Mouse (Mus musculus) spleen, adult 2 months (tissue): ENCODE results near the gene Cenpl. TPM values are rescaled to one million over a fixed set of nuclear protein-coding genes. Genes with fewer than 3 reads are reported as not detected.

ENCODE experiments used
- DNase-seq, 2 experiments: peaks; one replicate each; pipeline versions ENCODE4 v3.0.0 to v3.0.0-alpha.2; 2012 to 2021; ENCODE audit warnings: low spot score in 2 of 2, low read depth in 1 of 2
- H3K27ac ChIP-seq: fragments of 200-500 bp; 2 replicates; pipeline ENCODE4 v1.5.1; 2012; ENCODE audit warnings: low read length, inconsistent platforms; ENCODE audit not compliant: insufficient read depth
- H3K27me3 ChIP-seq: fragments of 200-500 bp; 2 replicates; pipeline ENCODE4 v1.6.1; 2012; ENCODE audit warnings: mild to moderate bottlenecking, moderate library complexity, low read length, inconsistent platforms; ENCODE audit not compliant: control insufficient read depth, insufficient read depth
- H3K36me3 ChIP-seq: fragments of 200-500 bp; 2 replicates; pipeline ENCODE4 v1.6.1; 2012; ENCODE audit warnings: mild to moderate bottlenecking, low read length, inconsistent platforms; ENCODE audit not compliant: control insufficient read depth, insufficient read depth
- H3K4me1 ChIP-seq: fragments of 200-500 bp; 2 replicates; pipeline ENCODE4 v1.6.1; 2011; ENCODE audit warnings: inconsistent platforms; ENCODE audit not compliant: control insufficient read depth, insufficient read depth, insufficient read length
- H3K4me3 ChIP-seq: fragments of 200-500 bp; 2 replicates; pipeline ENCODE4 v1.5.1; 2011; ENCODE audit warnings: mild to moderate bottlenecking, inconsistent platforms; ENCODE audit not compliant: insufficient read depth, insufficient read length; ENCODE audit errors: extremely low read depth
- CTCF ChIP-seq: fragments of 200-500 bp; IDR thresholded peaks from 2 replicates; pipeline ENCODE4 v1.5.1; 2011; ENCODE audit warnings: mild to moderate bottlenecking, inconsistent platforms; ENCODE audit not compliant: insufficient read depth, insufficient read length, insufficient replicate concordance; ENCODE audit errors: extremely low read depth
- POLR2A ChIP-seq: fragments of 200-500 bp; IDR thresholded peaks from 2 replicates; pipeline ENCODE4 v1.6.1; 2011; ENCODE audit warnings: low read depth, low read length, inconsistent platforms
- WGBS: fragments of 180-500 bp; shearing (Covaris S2); methylation state at CpG from one replicate; pipeline ENCODE4 v1.1.7; 2018; 5-methylcytosine and 5-hydroxymethylcytosine counted together
- polyA plus RNA-seq: library from polyadenylated mRNA; depleted of rRNA; stranded (reverse); fragments of >200 nt; gene quantifications from 2 replicates; pipeline ENCODE4 v1.2.3, GENCODE M21; 2012

Cenpl gene
- polyA plus RNA-seq, 1 experiment, result 1.2 TPM

DNA sequence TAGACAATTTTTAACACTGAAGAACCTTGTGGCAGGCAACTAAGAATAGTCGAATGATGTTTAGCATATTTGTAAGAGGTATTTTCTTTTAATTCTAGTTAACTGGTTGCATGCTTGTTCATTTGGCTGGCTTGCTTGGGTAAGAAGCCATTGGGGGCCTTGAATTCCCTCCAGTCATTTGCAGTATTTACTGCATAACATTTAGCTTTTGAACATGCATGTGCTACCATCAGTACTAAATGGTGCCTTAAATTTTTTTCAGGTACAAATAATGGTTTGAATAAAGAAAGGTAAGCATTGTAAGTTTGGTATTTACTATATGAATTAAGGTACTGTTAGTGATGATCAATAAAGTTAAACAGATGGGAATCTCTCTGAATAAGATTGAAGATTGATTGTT lies 33.5 kb upstream of the Cenpl start:
- peaks cover 6% of the 10 kb centered on the region; the same call in 1 of the 2 replicates for H3K4me1 ChIP-seq
- WGBS, result 2% methylated on average over 1 of the region's 1 CpGs
- H3K27ac ChIP-seq, result no peak overlapping the region
- H3K4me3 ChIP-seq, result no peak overlapping the region
- no peaks in the 10 kb centered on the region for H3K27me3 ChIP-seq
- no peak for DNase-seq
- H3K36me3 ChIP-seq, result peaks cover 27% of the 10 kb centered on the region
- TF ChIP-seq POLR2A (no peak), CTCF (no peak)

GRCm38 (mm10) chr1:161037599-161037998 lies 32.9 kb upstream of the Cenpl start:
- 46% methylated on average over 3 of the region's 3 CpGs for WGBS
- H3K4me3 ChIP-seq, result no peak overlapping the region
- TF ChIP-seq CTCF, result no peak
- no peak for TF ChIP-seq POLR2A
- H3K4me1 ChIP-seq, result peaks cover 6% of the 10 kb centered on the region; the same call in 1 of the 2 replicates
- H3K27ac ChIP-seq, result no peak overlapping the region
- peaks cover 29% of the 10 kb centered on the region for H3K36me3 ChIP-seq
- no peaks in the 10 kb centered on the region for H3K27me3 ChIP-seq
- no peak for DNase-seq

GRCm38 (mm10) chr1:161038004-161038403 lies 32.5 kb upstream of the Cenpl start:
- H3K36me3 ChIP-seq, result peaks cover 29% of the 10 kb centered on the region
- TF ChIP-seq CTCF (no peak), POLR2A (no peak)
- peaks cover 6% of the 10 kb centered on the region; the same call in 1 of the 2 replicates for H3K4me1 ChIP-seq
- DNase-seq, result no peak
- H3K4me3 ChIP-seq, result no peak overlapping the region
- H3K27ac ChIP-seq, result no peak overlapping the region
- H3K27me3 ChIP-seq, result no peaks in the 10 kb centered on the region
- 56% methylated on average over 3 of the region's 3 CpGs for WGBS

DNA sequence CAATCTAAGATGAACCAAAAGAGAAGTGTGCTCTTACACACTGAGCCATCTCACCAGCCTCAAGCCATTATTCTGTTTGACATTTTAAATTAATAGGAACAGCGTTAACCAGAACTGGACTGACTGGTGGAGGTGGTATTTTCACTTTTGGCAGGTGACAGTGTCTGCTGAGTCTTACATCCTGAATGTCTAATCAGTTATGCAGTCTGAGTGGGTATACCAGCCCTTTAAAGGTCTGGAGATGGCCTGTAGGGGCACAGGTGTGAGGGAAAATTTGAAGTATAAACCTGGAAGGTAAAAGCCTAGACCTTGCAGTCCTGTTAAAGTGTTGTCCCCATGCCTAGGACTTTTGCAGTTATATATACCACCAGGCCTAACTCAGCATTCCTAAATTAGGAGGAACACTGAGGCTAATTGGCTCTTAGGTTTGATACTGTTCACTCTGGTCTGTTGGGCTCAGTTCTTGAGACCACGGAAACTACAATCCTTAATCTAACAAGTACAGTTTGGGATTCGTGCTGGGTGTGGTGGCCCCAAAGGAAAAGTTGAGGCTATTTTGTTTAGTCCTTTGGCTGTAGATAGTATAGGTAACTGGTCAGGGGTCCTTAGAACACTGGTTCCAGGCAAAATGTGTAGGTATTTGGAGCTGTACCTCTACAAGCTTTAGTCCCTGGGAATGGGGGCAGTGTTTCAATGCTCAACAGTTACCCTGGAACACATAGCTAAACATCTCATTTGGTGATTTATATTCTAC lies 31.4 kb upstream of the Cenpl start:
- WGBS, result 66% methylated on average over 3 of the region's 3 CpGs
- H3K27me3 ChIP-seq, result no peaks in the 10 kb centered on the region
- no peak overlapping the region for H3K27ac ChIP-seq
- no peak for DNase-seq
- H3K36me3 ChIP-seq, result peaks cover 29% of the 10 kb centered on the region
- no peak overlapping the region for H3K4me3 ChIP-seq
- TF ChIP-seq POLR2A (no peak), CTCF (no peak)
- peaks cover 6% of the 10 kb centered on the region; the same call in 1 of the 2 replicates for H3K4me1 ChIP-seq

DNA sequence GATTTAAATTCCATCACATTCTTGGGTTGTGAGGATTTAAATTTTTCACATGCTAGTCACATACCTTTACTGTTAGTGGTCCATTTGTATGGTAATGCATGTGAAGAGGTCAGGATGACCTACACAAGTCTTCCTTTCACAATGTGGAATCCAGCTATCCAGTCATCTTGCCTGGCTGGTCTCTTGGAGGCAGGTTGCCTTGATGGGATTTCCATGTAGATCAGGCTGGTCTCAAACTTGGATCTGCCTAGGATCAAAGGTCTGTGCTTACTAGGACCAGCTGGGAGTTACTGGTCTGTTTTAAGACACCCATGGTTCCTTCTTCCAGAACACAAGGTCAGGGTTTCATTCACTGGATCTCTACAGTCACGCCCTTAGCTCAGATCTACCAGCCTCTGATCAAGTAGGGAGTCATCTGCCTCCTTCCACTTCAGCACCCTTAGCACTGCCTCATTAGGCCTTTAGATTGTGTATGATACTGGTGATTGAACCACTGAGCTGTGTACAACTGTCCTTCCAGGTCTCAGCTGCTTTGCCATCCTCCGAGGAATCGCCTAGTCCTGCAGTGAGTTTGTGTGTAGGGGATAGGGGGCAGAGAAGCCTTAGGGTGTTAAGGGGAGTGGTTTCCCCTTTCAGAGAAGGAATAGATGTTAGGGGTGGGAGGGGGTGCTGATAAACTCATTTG lies 30.6 kb upstream of the Cenpl start:
- Histone ChIP-seq H3K27me3 (no peaks in the 10 kb centered on the region), H3K4me1 (peaks cover 6% of the 10 kb centered on the region; the same call in 1 of the 2 replicates), H3K4me3 (no peak overlapping the region), H3K27ac (no peak overlapping the region), H3K36me3 (peaks cover 30% of the 10 kb centered on the region)
- no peak for DNase-seq
- 51% methylated on average over 3 of the region's 3 CpGs for WGBS
- TF ChIP-seq POLR2A, result no peak
- TF ChIP-seq CTCF, result no peak

DNA sequence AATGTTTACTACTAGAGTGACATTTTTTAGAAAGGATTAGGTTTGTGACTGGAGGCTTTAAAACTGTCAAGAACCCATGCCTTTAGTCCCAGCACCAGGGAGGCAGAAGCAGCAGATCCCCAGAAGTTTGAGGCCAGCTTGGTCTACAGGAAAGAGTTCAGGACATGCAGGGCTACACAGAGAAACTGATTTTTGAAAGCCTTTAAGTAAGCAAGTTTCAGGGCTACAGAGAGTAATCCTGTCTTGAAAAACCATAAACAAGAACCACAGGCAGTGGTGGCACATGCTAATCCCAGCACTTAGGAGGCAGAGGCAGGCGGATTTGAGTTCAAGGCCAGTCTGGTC lies 30.1 kb upstream of the Cenpl start:
- H3K27ac ChIP-seq, result peak overlapping the region; percentile 15; the same call in 1 of the 2 replicates
- no peak for DNase-seq
- 90% methylated on average over 1 of the region's 1 CpGs for WGBS
- H3K27me3 ChIP-seq, result no peaks in the 10 kb centered on the region
- TF ChIP-seq CTCF (no peak), POLR2A (no peak)
- peaks cover 6% of the 10 kb centered on the region; the same call in 1 of the 2 replicates for H3K4me1 ChIP-seq
- H3K4me3 ChIP-seq, result no peak overlapping the region
- peaks cover 30% of the 10 kb centered on the region for H3K36me3 ChIP-seq

- Histone ChIP-seq H3K27ac (no peak overlapping the region), H3K4me1 (peaks cover 4% of the 10 kb centered on the region; the same call in 1 of the 2 replicates), H3K4me3 (no peak overlapping the region), H3K27me3 (no peaks in the 10 kb centered on the region), H3K36me3 (peaks cover 31% of the 10 kb centered on the region)
- TF ChIP-seq POLR2A (no peak), CTCF (no peak)
- no peak for DNase-seq
Measured at GRCm38 (mm10) chr1:161040855-161041254, 29.7 kb upstream of the Cenpl start.
